Mouse (Mus musculus) hematopoietic multipotent progenitor cell, adult 10-12 weeks (in vitro differentiated cells): ENCODE data around the gene AY358078. TPM values are rescaled to one million over a fixed set of nuclear protein-coding genes. Genes with fewer than 3 reads are reported as not detected.

ENCODE experiments used
- polyA plus RNA-seq: library from polyadenylated mRNA; stranded (reverse); fragments of >175 nt; gene quantifications from 2 replicates; pipeline ENCODE4 v1.2.3, GENCODE M21; 2012; ENCODE audit warnings: low replicate concordance

Gene AY358078
- polyA plus RNA-seq, result not detected in 2 replicates

DNA sequence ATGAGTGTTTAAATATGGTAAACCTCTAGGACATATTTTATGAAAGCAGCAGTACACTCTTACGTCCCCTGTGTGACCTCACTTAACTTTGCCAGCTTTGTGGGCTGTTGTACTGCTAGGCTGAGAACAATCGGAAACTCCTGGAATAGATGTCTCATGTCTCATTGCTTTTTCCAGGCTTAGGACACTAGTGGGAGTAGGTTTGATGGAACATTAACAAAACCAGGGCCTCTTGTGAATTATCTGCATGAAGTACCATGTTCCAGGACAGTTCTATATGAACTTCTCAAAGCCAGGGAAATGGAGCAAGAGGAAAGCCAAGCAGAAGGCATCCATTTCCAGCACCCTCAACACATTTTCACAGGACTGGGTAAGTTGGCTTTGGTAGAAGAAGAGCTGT is at the start of gene AY358078:
TSS of gene AY358078 (plus strand) at position 301 of the 400 bp plus-strand sequence.

DNA sequence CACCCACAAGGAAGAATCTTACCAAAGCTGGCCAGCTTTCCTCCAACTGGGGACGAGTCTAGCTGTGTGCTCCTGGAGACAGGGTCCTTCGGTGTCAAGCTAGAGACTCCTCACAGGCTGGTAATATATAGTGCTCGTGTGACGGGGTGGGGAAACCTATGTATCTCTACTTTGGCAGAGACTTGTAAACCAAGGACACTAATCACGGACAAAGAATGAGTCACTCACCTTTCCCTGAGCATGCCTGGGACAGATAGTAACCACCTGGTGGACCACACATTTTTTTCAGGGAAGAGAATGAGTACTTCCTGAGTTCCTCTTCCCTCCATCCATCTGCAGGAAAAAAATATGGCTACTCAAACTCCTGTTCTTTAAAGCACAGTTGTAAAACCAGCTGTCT is 26.4 kb upstream of the AY358078 start, which contains the start of gene Ang4:
TSS of gene Ang4 (minus strand) at position 101 of the 400 bp plus-strand sequence.

DNA sequence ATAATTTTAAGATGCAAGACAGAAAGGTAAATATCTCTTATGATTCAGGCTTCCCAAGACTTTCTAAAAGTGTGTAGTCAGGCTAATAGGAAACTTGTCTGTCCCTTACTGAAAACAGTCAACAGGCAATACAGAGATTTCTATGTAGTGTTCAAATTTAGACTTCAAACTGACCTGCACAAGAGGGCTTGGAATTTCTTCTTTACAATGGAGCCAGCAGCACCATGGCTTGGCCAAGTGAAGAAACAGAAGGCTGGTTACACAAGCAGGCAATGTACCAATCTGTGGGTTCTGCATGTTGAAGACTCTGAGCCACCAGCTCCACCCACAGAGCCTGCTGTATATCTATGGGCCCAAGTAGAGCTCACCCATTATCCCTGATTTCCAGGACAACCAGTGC is 53.6 kb downstream of the AY358078 start, which contains the start of gene Ear6:
TSS of gene Ear6 (plus strand) at position 301 of the 400 bp plus-strand sequence.

Other genes with a start within 250 kb of the AY358078 start
- not detected in 2 replicates for gene Gm5622, start 247.3 kb upstream of the AY358078 start, polyA plus RNA-seq
- gene Gm17175, start 226.0 kb upstream of the AY358078 start, polyA plus RNA-seq, result not detected in 2 replicates
- gene Gm17174, start 207.9 kb upstream of the AY358078 start, polyA plus RNA-seq, result not detected in 2 replicates
- gene Gm17078, start 188.7 kb upstream of the AY358078 start, polyA plus RNA-seq, result not detected in 2 replicates
- gene Gm4181, start 164.4 kb upstream of the AY358078 start, polyA plus RNA-seq, result not detected in 2 replicates
- gene Gm17079, start 104.6 kb upstream of the AY358078 start, polyA plus RNA-seq, result not detected in 2 replicates
- not detected in 2 replicates for gene Gm5800, start 82.9 kb upstream of the AY358078 start, polyA plus RNA-seq
- not detected in 2 replicates for gene Ang4, start 26.5 kb upstream of the AY358078 start, polyA plus RNA-seq
- gene Ear6, start 53.7 kb downstream of the AY358078 start, polyA plus RNA-seq, result not detected in 2 replicates
- gene Mettl17, start 84.8 kb downstream of the AY358078 start, polyA plus RNA-seq, result 3.5 and 39.0 TPM in 2 replicates
- gene Slc39a2, start 92.8 kb downstream of the AY358078 start, polyA plus RNA-seq, result 0.09 TPM in 1 of 2 replicates, not detected in the other
- 3.1 and 7.2 TPM in 2 replicates for gene Ndrg2, start 114.1 kb downstream of the AY358078 start, polyA plus RNA-seq
- gene Tppp2, start 118.4 kb downstream of the AY358078 start, polyA plus RNA-seq, result not detected in 2 replicates
- not detected in 2 replicates for gene Rnase13, start 122.7 kb downstream of the AY358078 start, polyA plus RNA-seq
- gene Arhgef40, start 184.7 kb downstream of the AY358078 start, polyA plus RNA-seq, result 15.3 and 30.0 TPM in 2 replicates
- gene Tmem253, start 215.6 kb downstream of the AY358078 start, polyA plus RNA-seq, result not detected in 2 replicates
- 35.0 and 79.9 TPM in 2 replicates for gene Zfp219, start 220.7 kb downstream of the AY358078 start, polyA plus RNA-seq
- not detected in 2 replicates for gene Olfr221, start 242.4 kb downstream of the AY358078 start, polyA plus RNA-seq